Mouse (Mus musculus) T-helper 1 cell (primary cell): ENCODE data around the gene Usp46.

Source experiments
- in situ Hi-C: fragments of 300-600 bp; cut with MboI, MseI; formaldehyde crosslinking; loops from one replicate; pipeline ENCODE4 v1.15.1; 2025; ENCODE audit warnings: high pct_unique_total_duplicates

Usp46 gene

DNA sequence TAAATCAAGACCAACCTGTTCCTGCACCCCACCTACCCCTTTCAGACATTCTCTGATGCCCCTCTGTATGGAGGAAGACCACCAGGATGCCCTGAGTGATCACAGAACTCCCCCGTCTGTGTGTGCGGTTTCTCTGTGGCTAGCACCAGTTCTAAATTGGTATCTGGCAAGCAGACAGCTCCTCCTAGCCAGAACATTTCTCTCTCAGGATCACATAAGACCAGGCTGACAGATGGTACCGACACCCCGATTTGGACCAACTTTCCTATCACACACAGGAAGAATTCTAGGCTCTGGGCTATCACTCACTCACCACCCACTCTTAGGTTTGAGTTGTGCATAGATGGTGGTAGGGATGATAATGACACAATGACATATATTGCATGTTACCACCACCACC, 113.2 kb downstream of the Usp46 start:
- in situ Hi-C loops = no loop called here

- in situ Hi-C loops = no loop called here
Measured at GRCm38 (mm10) chr5:73953066-73953614, 115.1 kb downstream of the Usp46 start.

DNA sequence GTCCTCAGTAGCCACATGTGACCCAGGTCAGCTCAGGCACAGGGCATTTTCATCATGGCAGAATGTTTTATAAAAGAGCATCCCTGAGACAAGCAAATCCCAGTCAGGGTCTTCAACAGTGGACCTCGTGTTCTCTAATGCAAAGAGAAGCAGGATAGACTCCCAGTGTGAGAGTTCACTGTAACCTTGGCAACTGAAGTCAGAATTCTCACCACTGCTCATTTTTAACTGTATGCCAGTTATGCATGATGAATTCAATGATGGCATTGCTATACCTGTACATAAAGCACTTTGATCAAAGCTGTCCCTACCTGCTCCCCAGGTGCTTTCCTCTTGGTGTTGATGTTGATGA, 116.6 kb downstream of the Usp46 start:
- in situ Hi-C loops = no loop called here

GRCm38 (mm10) chr5:73950809-73951648, 117.2 kb downstream of the Usp46 start:
- in situ Hi-C loops = no loop called here
